Mouse (Mus musculus) urinary bladder, postnatal 14 days (tissue): ENCODE measurements around the gene Ptpn14.

Experiments
- DNase-seq: peaks from one replicate; pipeline ENCODE4 v3.0.0; 2021; ENCODE audit warnings: low spot score

The Ptpn14 gene

DNA sequence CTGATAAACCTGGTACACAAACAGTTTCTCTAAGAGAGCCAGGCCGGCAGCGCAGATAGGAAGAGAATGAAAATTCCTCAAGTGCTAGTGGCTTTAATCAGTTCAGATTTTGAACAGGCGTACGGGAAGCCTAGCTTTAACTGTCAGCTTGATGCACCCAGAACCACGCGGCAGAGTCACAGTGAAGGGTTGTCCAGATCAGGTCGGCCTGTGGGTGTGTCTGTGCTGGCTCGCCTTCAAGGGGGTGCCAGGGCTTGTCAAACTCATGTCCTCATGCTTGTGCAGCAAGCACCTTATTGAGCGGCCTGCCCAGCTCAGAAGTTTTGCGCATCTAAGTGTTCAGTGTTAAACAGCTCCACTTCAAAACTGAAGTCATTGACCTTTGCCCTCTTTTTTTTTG is 44.6 kb downstream of the Ptpn14 start:
- DNase-seq, result no peak

DNA sequence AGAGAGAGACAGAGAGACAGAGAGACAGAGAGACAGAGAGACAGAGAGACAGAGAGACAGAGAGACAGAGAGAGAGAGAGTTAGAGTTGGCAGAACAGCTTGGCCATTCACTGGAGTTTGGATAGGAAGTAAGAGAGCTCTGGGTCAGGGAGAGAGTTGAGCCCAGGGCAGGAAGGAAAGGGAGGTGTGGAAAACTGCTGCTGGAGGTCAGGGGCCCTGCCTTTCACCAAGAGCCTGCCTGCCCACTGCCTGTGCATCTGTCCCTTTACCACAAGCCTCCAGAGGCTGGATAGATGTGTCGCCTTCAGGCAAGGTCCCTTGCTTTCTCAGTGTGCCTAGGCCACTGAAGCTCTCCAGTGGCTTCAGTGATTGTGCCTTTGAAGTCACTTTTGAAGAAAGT is 46.7 kb downstream of the Ptpn14 start:
- no peak for DNase-seq

DNA sequence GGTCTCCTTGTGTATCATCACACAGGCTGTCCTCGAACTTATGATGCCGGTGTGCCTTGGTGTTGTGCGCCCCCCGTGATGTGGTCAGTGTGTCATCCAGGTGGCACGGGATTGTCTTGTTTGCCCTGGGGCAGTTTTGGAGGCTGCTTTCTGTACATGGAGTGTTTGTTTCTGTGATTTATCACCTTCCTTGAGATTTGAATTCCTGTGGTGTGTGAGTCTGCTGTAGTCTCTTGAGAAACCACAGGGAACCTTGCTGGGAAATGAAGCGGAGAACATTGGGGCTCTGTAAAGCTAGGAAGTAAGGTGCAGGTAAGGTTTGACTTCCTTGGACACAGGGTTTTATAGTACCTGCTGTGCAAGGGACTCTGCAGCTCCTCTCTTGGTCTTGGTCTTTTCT is 49.1 kb downstream of the Ptpn14 start:
- DNase-seq, result no peak

DNA sequence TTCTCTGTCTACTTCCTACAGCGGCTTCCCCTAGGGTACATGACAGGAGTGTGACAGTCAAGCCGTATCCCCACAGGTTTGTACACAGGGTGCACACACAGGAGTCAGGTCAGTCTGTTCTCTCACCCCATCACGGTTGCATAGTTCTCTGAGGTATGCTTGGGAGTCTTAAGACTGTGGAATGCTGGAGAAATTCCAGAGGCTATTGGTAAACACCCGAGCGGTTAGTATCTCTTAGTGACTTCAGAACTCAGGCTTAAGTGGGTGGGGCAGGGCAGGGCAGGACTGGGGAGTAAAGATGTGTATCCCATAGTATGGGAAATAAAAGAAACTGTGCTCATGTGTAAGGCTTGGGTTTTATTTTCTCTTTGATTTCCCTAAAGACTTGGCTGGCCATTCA is 50.3 kb downstream of the Ptpn14 start:
- no peak for DNase-seq

DNA sequence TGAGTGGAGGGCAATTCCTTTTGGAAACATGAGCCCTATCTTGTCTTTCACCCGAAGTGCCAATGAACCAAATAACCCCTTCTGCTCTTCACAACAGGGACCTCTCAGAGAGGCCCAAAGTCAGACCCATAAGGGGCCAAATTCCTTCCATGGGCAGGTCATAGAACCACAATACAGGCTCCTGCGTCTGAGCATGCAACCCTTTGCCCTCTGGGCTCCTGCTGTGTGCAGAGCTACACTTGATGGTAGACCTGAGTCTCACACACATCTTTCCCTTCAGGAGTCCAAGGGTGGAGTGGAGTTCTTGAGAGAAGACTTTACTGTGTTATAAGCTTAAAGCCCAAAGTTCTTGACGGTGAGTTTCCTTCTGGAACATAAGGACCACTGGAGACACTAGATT is 51.2 kb downstream of the Ptpn14 start:
- DNase-seq, result no peak

DNA sequence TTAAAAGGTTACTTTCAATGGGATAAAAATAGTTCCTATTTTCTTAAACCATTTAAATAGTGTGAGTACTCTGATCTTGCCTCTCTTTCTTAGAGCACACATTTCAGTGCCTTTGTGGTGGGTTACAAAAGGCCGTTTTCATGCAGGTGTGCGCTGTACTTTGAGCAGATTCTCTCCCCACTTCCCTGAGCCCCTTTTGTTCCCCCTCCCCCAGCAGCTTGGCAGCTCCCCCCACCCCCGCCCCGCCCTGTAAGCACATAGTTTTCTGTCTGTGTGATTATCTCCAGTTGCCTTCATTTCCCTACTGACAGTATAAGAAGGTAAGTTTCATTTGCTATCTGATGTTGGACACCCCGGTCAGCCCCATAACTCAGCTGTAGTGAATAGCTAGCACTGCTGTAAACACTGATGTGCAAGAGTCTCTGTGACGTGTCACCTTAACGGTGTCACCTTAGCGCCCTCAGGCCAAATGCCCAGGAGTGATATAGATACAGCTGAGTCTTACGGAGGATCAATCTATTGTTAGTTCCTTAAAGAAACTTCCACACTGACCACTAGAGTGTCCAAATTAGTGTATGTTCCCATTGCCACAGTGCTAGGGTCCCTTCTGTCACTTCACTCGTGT is 53.8 kb downstream of the Ptpn14 start:
- no peak for DNase-seq

DNA sequence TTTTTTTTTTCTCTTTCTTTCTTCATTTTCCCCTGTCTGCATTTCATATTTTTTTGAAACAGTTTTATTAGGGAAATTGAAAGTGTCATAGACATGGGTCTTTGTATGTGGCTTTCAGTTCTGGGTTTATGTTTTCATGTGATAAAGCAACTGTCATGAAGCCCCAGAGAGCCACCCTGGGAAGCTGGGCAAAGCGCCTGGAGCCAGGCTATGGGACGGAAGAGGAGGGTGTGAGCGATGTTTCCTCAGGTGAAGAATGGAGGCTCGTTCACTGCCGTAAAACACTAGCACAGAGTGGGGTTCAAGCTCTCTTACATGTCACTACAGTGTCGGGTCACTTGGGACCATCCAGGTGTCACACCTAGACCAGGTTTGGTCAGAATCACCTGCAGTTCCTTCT is 54.6 kb downstream of the Ptpn14 start:
- DNase-seq, result no peak

DNA sequence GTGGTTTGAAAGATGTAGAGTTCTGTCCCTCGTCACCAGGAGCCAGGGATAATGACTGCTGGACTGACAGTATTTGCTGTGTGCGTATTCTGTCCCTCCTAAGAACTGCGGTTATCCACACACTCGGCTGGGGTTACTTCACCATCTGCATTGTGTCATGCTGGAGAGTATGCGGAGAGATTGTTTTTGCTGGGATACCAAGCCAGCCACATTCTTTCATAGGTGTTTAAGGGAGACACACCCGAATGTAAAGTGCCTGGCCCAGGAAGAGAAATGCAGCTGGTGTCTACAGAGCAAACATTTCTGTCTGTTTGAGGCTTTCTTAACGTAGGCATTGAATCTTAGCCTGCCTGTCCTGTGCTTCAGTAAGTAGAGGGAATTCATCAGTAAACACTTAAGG is 56.4 kb downstream of the Ptpn14 start:
- peak; percentile 22 for DNase-seq

DNA sequence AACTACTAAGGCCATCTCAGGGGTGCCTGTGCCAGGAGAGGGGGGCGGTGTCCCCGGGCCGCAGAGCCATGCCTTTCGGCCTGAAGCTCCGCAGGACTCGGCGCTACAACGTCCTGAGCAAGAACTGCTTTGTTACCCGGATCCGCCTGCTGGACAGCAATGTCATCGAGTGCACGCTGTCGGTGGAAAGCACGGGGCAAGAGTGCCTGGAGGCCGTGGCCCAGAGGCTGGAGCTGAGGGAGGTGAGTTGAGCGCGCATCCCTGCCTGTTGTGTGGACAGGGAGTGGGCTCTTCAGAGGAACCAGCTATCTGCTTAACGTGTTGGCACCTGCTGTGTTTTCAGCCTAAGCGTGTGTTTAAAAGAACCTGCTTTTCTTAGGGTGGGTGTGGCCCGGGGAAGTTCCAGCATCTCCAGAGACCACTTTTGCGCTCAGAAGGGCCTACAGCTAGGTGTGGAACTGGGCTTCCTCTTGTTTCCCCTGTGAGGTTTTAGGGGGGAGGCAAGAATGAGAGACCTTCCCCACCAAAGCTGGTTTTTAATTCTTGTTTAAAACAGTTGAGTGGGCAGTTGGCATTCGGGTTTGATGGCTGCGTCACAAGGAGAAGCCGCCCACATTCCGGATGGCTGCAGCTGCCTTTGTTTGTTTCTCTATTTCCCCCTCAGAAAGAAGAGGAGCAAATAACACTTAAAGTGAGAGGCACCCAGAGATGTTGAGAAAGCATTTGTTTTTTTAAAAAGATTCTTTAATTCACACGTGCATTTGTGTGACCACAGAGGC is 58.8 kb downstream of the Ptpn14 start:
- DNase-seq, result no peak

DNA sequence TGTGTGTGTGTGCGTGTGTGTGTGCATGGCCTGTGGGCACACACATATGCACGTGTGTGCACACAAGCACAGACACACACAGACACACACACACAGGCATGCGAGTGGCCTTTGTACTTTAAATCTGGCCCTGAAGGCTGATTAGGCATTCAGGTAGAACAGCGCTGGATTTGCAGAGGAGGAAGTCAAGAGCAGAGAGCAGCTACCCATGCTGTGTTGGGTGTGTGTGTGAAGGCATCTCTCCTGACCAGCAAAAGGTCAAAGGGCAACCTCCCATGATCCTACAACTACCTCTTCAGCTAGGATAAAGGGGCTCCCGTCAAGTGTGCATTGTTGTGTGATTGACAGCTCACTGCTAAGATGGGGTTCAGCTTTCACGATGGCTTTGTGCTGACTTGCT is 61.5 kb downstream of the Ptpn14 start:
- DNase-seq, result no peak

DNA sequence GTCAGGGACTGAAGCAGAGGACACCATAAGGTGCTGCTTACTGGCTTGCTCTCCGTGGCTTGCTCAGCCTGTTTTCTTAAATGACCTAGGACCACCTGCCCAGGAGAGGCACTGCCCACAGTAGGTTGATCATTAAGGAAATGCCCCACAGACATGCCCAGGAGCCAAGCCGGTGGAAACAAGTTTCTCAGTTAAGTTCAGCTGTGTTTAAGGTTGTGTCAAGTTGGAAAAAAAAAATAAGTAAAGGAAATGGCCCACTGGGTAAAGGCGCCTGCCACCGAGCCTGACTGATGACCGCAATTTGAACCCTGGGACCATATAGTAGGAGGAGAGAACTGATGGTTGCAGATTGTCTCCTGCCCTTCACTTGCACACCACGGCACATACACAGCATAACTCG is 62.6 kb downstream of the Ptpn14 start:
- DNase-seq, result no peak

DNA sequence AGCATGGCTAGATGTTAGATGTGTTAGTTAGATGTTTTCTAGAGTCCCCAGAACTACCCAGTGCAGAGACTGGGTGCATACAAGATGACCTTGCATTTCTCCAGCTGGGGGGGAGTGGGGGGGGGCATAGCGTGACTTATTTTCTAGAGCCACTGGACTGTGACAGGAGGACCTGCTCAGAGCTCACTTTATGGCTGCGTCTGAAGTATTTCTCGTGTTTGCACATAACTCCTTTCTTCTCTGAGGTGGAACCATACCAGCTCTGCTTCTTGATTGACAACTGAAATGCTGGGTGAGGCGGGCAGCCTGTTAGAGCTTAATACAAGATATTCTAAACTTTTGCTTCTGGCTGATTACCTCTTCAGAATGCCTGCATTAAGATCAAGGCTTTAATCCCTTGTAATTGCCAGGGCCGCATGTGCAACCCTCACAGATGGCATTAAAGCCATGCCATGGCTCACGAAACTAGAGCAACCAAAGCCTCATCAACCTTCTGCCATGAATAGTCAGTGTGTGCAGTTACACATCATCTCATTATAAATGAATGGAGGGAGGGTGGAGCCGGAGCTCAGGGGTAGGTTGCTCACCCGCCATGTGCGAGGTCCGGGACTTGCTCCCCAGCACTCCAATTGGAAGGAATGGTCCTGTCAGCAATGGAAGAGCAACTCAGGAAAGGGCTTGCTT is 63.6 kb downstream of the Ptpn14 start:
- no peak for DNase-seq

DNA sequence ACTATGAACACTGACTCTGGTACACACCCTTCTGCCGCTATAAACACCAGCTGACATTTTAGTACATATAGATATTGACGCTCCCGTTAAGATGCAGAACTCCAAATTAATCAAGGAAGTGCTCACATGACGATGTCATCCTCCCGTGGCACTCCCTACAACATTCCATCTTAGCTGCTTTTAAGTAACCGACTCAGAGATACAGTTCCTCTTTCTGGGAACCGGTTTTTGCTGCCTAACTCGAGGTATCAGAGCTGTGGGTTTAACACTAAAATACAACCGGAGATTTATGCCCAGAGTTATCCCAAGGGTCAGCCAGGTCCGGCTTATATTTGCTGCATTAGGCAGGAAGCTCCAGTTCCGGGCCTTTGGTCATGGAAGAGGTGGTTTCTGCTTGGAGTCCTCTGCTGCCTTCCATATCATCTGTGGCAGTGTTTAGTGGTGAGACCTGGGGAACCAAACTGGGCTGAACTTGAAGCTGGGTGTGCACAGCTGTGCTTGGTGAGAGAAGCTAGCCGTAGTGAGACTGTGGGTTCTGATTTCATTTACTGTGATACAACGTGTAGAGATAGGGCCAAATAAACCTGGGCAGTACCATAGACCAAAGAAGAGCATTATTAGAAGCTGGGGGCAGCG is 64.6 kb downstream of the Ptpn14 start:
- DNase-seq, result no peak

DNA sequence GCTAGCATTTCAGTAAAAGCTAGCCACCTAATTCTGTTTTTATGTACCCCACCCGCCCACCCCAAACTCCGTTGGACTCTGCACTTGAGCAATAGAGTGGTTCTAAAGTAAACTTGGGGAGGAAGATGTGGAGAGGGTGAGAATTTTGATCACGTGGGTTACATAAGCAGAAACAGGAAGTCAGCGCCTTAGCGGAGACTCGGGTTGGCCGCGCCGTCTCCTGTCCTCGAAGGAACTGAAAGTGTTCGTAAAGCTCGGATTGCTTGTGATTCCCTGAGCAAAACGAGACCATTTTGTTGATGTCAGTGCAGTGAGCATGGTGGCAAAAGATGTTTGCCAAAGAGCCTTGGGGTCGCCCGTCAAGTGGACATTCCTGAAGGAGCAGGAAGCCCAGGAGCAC is 70.9 kb downstream of the Ptpn14 start:
- no peak for DNase-seq

DNA sequence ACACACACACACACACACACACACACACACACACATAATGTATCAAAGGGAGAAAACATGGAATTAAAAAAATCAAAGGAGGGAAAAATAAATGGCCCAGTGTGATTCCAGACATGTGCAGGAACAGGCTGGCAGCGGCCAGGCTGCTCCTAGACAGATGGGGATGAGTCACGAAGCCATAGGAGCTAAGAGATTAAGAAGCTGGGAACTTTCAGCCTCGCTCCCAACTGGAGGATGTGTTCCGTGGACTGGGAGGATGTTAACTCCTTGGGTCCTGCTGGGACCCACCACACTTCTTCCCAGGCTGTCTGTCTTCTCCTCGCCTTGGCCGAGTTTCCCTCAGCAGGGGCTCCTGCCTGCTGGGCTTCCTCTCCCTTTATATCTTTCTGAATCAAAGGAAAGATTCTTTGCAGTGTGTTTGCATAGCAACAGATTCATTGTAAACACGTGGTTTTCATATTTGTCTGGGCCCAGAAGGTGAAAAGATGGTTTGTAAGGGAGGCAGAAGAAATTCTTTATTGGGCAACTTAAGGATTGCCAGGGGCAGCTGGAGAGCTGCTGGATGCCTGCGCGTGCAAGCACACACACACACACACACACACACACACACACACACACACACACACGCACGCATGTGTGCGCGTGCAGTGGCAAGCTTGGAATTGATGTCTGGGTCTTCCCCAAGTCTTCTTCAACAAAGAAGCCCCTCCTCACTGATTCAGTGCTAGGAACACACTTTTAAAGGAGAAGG is 72.3 kb downstream of the Ptpn14 start:
- no peak for DNase-seq

DNA sequence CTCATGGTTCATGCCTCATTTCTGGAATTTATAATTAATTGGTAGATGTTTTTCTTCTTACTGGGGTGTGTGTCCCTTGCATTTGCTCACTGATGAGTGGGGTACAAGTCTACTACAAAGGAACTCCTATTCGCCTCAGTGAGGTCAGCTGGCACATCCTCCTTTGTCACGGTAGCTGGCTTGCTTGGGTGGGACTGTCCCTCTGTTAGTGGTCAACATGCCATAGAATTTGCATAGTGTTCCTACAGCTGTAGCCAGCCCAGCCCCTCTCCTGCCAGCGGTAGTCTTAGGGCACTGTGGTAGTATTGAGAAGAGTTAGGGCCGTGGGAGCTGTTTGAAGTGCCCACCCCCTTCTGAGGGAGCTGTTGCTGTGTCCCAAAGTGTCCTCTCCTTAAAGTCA is 73.2 kb downstream of the Ptpn14 start:
- no peak for DNase-seq

DNA sequence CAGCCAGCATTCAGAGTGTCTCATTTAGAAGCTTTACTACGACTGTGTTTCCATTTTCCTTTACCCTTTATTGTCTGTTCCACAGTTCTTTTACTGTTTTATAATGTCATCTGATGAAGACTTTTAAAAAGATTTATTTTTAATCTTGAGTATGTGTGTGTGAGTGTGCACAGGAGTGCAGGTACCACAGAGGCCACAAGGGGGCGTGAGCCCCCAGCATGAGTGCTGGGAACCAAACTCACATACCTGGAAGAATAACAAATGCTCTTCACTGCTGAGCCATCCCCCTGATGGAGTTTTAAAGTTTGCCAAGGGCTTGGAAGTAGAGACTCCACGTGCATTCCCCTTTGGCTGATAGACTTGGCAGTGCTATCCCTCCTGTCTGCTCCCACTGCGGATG is 74.5 kb downstream of the Ptpn14 start:
- no peak for DNase-seq

DNA sequence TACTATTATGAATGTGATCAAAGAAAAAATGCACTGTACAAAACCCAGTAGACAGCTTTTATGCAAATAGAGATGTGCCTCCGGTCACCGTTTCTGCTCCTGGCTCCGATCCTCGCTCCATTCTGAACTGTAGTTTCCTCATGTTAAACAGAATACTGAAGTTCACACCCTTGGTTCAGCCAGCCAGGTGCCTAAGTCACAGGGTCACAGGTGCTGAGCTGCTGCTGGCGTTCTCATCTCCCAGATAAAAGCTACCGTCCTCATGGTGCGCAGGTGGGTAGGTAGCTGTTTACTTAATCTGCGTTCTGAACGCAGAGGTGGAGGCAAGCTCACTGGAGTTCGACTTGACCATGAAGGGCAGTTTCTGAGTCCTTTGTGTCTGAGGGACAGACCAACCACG is 75.7 kb downstream of the Ptpn14 start:
- no peak for DNase-seq

DNA sequence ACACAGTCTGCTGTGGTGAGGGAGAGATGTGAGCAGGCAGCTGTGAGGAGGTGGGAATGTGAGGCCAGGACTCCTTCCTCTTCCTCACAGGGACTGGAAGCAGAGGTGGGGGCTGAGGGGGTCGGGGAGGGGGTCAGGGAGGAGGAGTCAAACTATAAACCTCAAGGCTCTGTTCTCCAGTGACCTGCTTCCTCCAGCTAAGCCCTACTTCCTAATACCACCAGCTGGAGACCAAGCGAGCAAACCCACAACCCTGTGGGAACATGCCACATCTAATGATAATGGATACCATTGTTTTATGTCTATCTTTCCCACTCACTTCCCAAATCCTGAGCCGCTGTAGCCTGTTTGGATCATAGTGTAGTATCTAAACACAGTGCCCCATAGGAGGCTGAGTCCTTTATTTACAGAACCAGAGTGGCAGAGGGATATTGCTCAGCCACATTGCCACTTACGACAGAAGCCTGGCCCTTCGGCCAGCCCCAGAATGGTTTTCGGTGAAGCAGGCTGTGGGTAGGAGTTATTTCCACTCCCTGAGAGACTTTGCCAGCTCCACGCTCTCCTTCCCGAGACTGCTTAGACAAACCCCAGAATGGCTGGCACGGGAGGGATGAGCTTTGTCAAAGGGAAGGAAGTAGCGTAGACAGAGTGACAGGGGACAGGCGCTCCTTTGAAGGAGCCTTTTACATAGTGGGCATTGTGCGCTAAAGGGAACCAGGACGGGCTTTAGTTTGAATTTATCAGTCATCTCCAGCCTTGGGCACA is 78.6 kb downstream of the Ptpn14 start:
- DNase-seq, result no peak

DNA sequence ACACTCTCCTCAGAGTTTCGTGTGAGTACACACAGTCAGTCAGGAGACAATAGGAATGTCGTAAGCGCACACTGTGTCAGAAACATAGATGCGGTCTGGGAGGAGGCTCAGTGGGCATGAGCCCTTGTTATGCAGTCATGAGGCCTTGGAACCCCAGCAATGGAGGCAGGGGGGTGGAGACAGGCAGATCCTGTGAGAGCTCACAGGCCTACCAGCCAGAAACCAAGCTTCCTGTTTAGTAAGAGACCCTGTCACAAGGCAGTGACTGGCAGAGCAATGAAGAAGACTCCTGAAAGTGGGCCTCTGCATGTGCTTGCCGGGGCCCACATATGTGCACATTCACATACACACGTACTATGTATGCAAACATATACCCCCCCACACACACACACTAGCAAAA is 79.9 kb downstream of the Ptpn14 start:
- DNase-seq, result no peak

DNA sequence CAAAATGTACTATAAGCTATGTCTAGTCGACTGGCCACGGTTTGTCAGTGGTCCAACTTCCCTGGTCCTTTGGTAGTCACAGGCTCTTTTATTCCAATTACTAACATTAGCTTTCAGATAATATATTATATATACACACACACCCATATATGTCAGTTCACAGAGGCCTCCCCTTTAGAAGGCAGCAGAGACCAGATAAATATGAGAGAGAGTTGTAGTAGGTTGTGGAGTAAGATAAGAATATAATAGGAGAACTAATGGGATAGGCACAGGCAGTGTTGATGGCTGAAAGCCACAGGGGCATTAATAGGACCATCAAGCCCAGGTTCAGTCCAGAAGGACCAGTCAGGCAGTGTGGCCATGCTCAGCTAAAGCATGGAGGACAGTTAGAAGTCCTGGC is 80.4 kb downstream of the Ptpn14 start:
- no peak for DNase-seq

DNA sequence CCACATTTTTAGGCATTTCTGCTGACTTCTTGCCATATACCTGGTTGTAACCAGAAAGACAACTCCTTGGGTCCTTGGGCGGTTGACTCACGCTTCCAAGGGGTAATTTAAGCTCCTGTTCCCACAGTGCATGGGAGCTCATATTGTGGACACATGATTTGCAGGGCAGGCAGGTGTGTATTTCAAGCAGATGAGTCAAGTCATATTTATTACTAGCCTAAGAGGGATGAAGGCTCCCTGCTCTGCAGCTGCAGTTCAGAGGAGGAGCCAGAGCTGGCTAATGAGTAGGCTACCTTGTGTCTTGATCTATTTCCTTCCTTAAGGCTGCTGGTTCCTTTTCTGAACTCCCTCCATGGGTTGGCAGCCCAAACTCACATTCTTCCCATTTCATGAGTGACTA is 83.7 kb downstream of the Ptpn14 start:
- DNase-seq, result no peak
